Mouse (Mus musculus): ENCODE data around the gene Duoxa1. TPM values are rescaled to one million over a fixed set of nuclear protein-coding genes. Genes with fewer than 3 reads are reported as not detected.

Gene Duoxa1
- polyA plus RNA-seq, 2 experiments: 6.9 to 10.3 TPM

- TF ChIP-seq POLR2A (IDR thresholded peaks at IDR 0.05; ENCODE audit: borderline replicate concordance, extremely low read depth, insufficient read depth, insufficient read length): no peak
- Histone ChIP-seq H3K4me3 (replicated peaks; ENCODE audit: low read length) (no peak overlapping the region), H3K9ac (ENCODE audit: low read depth, low read length, severe bottlenecking) (no peak overlapping the region), H3K4me2 (replicated peaks; ENCODE audit: low read depth, low read length, severe bottlenecking) (no peak overlapping the region), H3K9me3 (ENCODE audit: control insufficient read depth, low read length) (no peaks in the 10 kb centered on the region), H3K4me1 (ENCODE audit: control insufficient read depth, insufficient read depth, low read length) (peaks cover 21% of the 10 kb centered on the region), H3K36me3 (ENCODE audit: control insufficient read depth, insufficient read depth, low read length) (no peaks in the 10 kb centered on the region), H3K27me3 (ENCODE audit: control insufficient read depth, insufficient read depth, low read length) (peaks cover 90% of the 10 kb centered on the region), H3K27ac (replicated peaks; ENCODE audit: low read depth, low read length) (no peak overlapping the region)
- WGBS: 13% methylated on average over 14 of the region's 14 CpGs
- ATAC-seq (ENCODE audit: low FRiP score, low read depth) (no peak), DNase-seq (ENCODE audit: low spot score) (no peak)
Observed at GRCm38 (mm10) chr2:122299911-122300655, 13.4 kb downstream of the Duoxa1 start.

- Histone ChIP-seq H3K9ac (ENCODE audit: low read depth, low read length, severe bottlenecking) (no peak within 1 kb of the TSS), H3K4me2 (replicated peaks; ENCODE audit: low read depth, low read length, severe bottlenecking) (peak within 1 kb of the TSS; percentile 42), H3K36me3 (ENCODE audit: control insufficient read depth, insufficient read depth, low read length) (no peaks in the 10 kb centered on the region), H3K4me3 (replicated peaks; ENCODE audit: low read length) (peak within 1 kb of the TSS; percentile 26), H3K27ac (replicated peaks; ENCODE audit: low read depth, low read length) (no peak within 1 kb of the TSS), H3K4me1 (ENCODE audit: control insufficient read depth, insufficient read depth, low read length) (peaks cover 21% of the 10 kb centered on the region), H3K9me3 (ENCODE audit: control insufficient read depth, low read length) (no peaks in the 10 kb centered on the region), H3K27me3 (ENCODE audit: control insufficient read depth, insufficient read depth, low read length) (peaks cover 95% of the 10 kb centered on the region)
- ATAC-seq (ENCODE audit: low FRiP score, low read depth) (no peak), DNase-seq (ENCODE audit: low spot score) (peak; percentile 42)
- TF ChIP-seq POLR2A (IDR thresholded peaks at IDR 0.05; ENCODE audit: borderline replicate concordance, extremely low read depth, insufficient read depth, insufficient read length): no peak
- WGBS: 1% methylated on average over 43 of the region's 43 CpGs
Observed at GRCm38 (mm10) chr2:122298596-122299490, 14.7 kb downstream of the Duoxa1 start, which contains the start of gene Duoxa2. Duoxa2 (plus strand) TSS chr2:122298900.

GRCm38 (mm10) chr2:122298096-122298499 lies 15.4 kb downstream of the Duoxa1 start, which contains the start of gene Duox2:
Duox2 (minus strand) TSS chr2:122298449.
- ATAC-seq (ENCODE audit: low FRiP score, low read depth) (no peak), DNase-seq (ENCODE audit: low spot score) (no peak)
- Histone ChIP-seq H3K4me2 (replicated peaks; ENCODE audit: low read depth, low read length, severe bottlenecking) (peak within 1 kb of the TSS; percentile 42), H3K4me1 (ENCODE audit: control insufficient read depth, insufficient read depth, low read length) (peaks cover 21% of the 10 kb centered on the region), H3K9ac (ENCODE audit: low read depth, low read length, severe bottlenecking) (no peak within 1 kb of the TSS), H3K4me3 (replicated peaks; ENCODE audit: low read length) (peak within 1 kb of the TSS; percentile 26), H3K36me3 (ENCODE audit: control insufficient read depth, insufficient read depth, low read length) (no peaks in the 10 kb centered on the region), H3K27me3 (ENCODE audit: control insufficient read depth, insufficient read depth, low read length) (peaks cover 90% of the 10 kb centered on the region), H3K27ac (replicated peaks; ENCODE audit: low read depth, low read length) (no peak within 1 kb of the TSS), H3K9me3 (ENCODE audit: control insufficient read depth, low read length) (no peaks in the 10 kb centered on the region)
- TF ChIP-seq POLR2A (IDR thresholded peaks at IDR 0.05; ENCODE audit: borderline replicate concordance, extremely low read depth, insufficient read depth, insufficient read length): no peak
- 1% methylated on average over 13 of the region's 13 CpGs for WGBS

GRCm38 (mm10) chr2:122297271-122298095 lies 16.0 kb downstream of the Duoxa1 start:
- 2% methylated on average over 35 of the region's 35 CpGs for WGBS
- no peak for ATAC-seq (ENCODE audit: low FRiP score, low read depth)
- Histone ChIP-seq H3K4me3 (replicated peaks; ENCODE audit: low read length) (peak overlapping the region; percentile 1; the same call in 1 of the 2 replicates), H3K36me3 (ENCODE audit: control insufficient read depth, insufficient read depth, low read length) (no peaks in the 10 kb centered on the region), H3K9me3 (ENCODE audit: control insufficient read depth, low read length) (no peaks in the 10 kb centered on the region), H3K27ac (replicated peaks; ENCODE audit: low read depth, low read length) (no peak overlapping the region), H3K27me3 (ENCODE audit: control insufficient read depth, insufficient read depth, low read length) (peaks cover 84% of the 10 kb centered on the region), H3K4me1 (ENCODE audit: control insufficient read depth, insufficient read depth, low read length) (peaks cover 21% of the 10 kb centered on the region), H3K4me2 (replicated peaks; ENCODE audit: low read depth, low read length, severe bottlenecking) (peak overlapping the region; percentile 6), H3K9ac (ENCODE audit: low read depth, low read length, severe bottlenecking) (no peak overlapping the region)
- no peak for TF ChIP-seq POLR2A (IDR thresholded peaks at IDR 0.05; ENCODE audit: borderline replicate concordance, extremely low read depth, insufficient read depth, insufficient read length)
- DNase-seq (ENCODE audit: low spot score): no peak

Measured in limb, embryonic 14.5 days (tissue).